7 mouse cellular contexts compared by ENCODE assay signal in the genomic region with DNA sequence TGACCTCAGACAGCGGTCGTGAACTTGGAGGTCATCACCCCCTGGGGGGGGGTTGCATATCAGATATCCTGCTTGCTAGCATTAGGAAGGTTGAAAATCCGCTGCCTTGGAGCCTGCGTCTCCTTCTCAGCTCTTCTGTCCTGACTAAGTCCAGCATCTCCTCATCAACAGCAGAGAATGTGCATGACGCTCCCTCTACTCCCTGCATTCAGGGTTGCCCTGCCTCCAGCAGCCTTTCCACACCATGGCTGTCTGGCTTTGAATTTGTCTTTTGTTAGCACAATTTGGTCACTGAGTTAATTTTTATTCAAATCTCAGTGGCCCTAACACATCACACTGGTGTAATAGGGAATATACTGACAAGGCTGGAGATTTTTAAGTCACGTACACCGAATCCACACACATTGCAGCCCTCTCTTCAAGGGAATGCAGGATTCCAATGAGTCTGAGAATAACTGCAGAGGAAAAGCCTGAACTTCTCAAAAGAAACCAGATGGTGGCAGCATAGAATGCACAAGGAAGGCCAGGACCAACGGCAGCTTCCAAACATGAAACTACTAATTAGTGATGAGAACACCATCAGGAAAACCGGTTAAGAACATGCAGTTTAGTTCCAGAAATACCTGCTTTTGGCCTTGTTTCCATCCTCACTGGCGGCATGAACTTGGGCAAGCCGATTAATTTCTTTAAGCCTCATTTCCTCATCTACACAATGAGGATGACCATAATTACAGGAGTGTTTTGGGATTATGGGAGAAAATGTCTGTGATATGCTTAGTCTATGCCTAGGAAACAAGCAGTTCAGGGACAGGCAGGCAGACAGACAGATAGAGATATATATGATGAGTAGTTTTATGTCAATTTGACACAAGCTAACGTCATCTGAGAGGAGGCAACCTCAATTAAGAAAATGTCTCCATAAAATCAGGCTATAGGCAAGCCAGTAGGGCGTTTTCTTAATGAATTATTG.
DNase-seq lines count a peak whose midpoint lies in the region; ATAC-seq and TF ChIP-seq lines count a peak whose summit lies in the region.

No protein-coding gene starts in this region.

- DNase-seq in ES-E14 (ENCODE audit: low read depth, low spot score) (peak; percentile 29), adipocyte (ENCODE audit: low spot score) (peak; percentile 67)
- peak; percentile 17 for DNase-seq in fibroblast of lung, adult 2 months (ENCODE audit: low read depth)
- peak; percentile 35 to 77 for DNase-seq in left cerebral cortex, adult 9 months (ENCODE audit: low spot score in 2 of 2)
- no peak for DNase-seq in thymus, postnatal 0 days (ENCODE audit: low spot score)

- H3K4me2 ChIP-seq in hindbrain, embryonic 16.5 days (ENCODE audit: low read length), result no peak overlapping the region
- H3K4me2 ChIP-seq in midbrain, embryonic 13.5 days (replicated peaks), result no peak overlapping the region

- H3K4me1 ChIP-seq in ES-E14 (ENCODE audit: control insufficient read depth in 2 of 2, insufficient read depth in 2 of 2, low read length in 2 of 2, poor library complexity in 1 of 2), result no peaks in the 10 kb centered on the region
- H3K4me1 ChIP-seq in hindbrain, embryonic 16.5 days (ENCODE audit: control insufficient read depth, insufficient read depth, low read depth, low read length), result no peaks in the 10 kb centered on the region
- H3K4me1 ChIP-seq in midbrain, embryonic 13.5 days (replicated peaks), result no peaks in the 10 kb centered on the region

- no peak overlapping the region for H3K9ac ChIP-seq in ES-E14 (ENCODE audit: insufficient read depth, low read depth, low read length, poor library complexity, severe bottlenecking)
- peak overlapping the region; percentile 27; the same call in 1 of the 2 replicates for H3K9ac ChIP-seq in hindbrain, embryonic 16.5 days (ENCODE audit: low read depth, low read length)
- H3K9ac ChIP-seq in midbrain, embryonic 13.5 days (replicated peaks), result no peak overlapping the region

- no peak overlapping the region for H3K4me3 ChIP-seq in ES-E14 (ENCODE audit: insufficient read depth in 1 of 2, low read depth in 1 of 2, low read length in 2 of 2, poor library complexity in 1 of 2, severe bottlenecking in 1 of 2)
- H3K4me3 ChIP-seq in hindbrain, embryonic 16.5 days (ENCODE audit: low read length), result no peak overlapping the region
- no peak overlapping the region for H3K4me3 ChIP-seq in midbrain, embryonic 13.5 days (replicated peaks)

- H3K9me3 ChIP-seq in ES-E14 (ENCODE audit: control insufficient read depth, insufficient read depth, low read depth, low read length), result no peaks in the 10 kb centered on the region
- H3K9me3 ChIP-seq in hindbrain, embryonic 16.5 days (ENCODE audit: control insufficient read depth, low read length), result no peaks in the 10 kb centered on the region
- no peaks in the 10 kb centered on the region for H3K9me3 ChIP-seq in midbrain, embryonic 13.5 days

- peak; percentile 94 for ATAC-seq in hindbrain, embryonic 16.5 days
- ATAC-seq in midbrain, embryonic 13.5 days, result peak; percentile 70

- 60% methylated on average over 13 of the region's 13 CpGs for WGBS in hindbrain, embryonic 16.5 days
- WGBS in midbrain, embryonic 13.5 days, result 63% methylated on average over 13 of the region's 13 CpGs

- no peaks in the 10 kb centered on the region for H3K27me3 ChIP-seq in hindbrain, embryonic 16.5 days (replicated peaks; ENCODE audit: control insufficient read depth, insufficient read depth, low read length)
- no peaks in the 10 kb centered on the region for H3K27me3 ChIP-seq in midbrain, embryonic 13.5 days

- H3K36me3 ChIP-seq in ES-E14 (ENCODE audit: control insufficient read depth, insufficient read depth, low read length, poor library complexity, severe bottlenecking), result no peaks in the 10 kb centered on the region
- H3K36me3 ChIP-seq in hindbrain, embryonic 16.5 days (ENCODE audit: control insufficient read depth, insufficient read depth, low read length), result no peaks in the 10 kb centered on the region
- no peaks in the 10 kb centered on the region for H3K36me3 ChIP-seq in midbrain, embryonic 13.5 days

- in situ Hi-C loops in ES-E14 (cut with MboI; ENCODE audit: low sequenced_read_pairs in 2 of 2, unreplicated experiment in 2 of 2), result loop anchor here in 1 of 2 experiments (10.0 kb wide), 1 partner anchor 314 kb away; no protein-coding TSS in a partner anchor

- H3K27ac ChIP-seq in ES-E14 (ENCODE audit: insufficient read depth, low read depth, low read length, poor library complexity, severe bottlenecking), result no peak overlapping the region
- H3K27ac ChIP-seq in hindbrain, embryonic 16.5 days (ENCODE audit: low read depth, low read length), result no peak overlapping the region
- H3K27ac ChIP-seq in midbrain, embryonic 13.5 days, result no peak overlapping the region

TF ChIP-seq in ES-E14, 5 proteins besides CTCF, POLR2A, EP300 and RAD21:
- peak; percentile 66; the same call in 1 of the 2 replicates for TF ChIP-seq ZC3H11A (IDR thresholded peaks at IDR 0.05; ENCODE audit: borderline replicate concordance, low read depth, low read length)
- no peak for TF ChIP-seq MAFK (IDR thresholded peaks at IDR 0.05; ENCODE audit: insufficient read depth, low read depth, low read length)
